24 mouse cellular contexts compared by ENCODE assay signal in genomic region chr4:108072086-108072485, GRCm38 (mm10). TPM values are rescaled to one million over a fixed set of nuclear protein-coding genes. Genes with fewer than 3 reads are reported as not detected.
DNase-seq lines count a peak whose midpoint lies in the region; ATAC-seq lines count a peak whose summit lies in the region.
"Had no signal": no experiment of that assay in that cellular context is flagged by ENCODE, and none has a peak within 500 bp of the region (broad histone marks: within the 10 kb centered on the region; RNA-seq: fewer than 3 reads in every experiment).

No protein-coding gene starts in this region.

- peak; percentile 20 to 22 for DNase-seq in cerebellum, adult 18-20 months
- DNase-seq in kidney, adult 8-10 months, result peak; percentile 56 to 62
- DNase-seq in kidney, adult 18-20 months, result no peak
- no peak for DNase-seq in neural tube, embryonic 10.5 days (ENCODE audit: extremely low spot score, low spot score)
- peak; percentile 25 for DNase-seq in naive thymus-derived CD4-positive, alpha-beta T cell, adult 2 months (ENCODE audit: low read depth)
- DNase-seq: adrenal gland, postnatal 25 days; gastrocnemius, adult 2 months; heart, postnatal 36 days; layer of hippocampus, postnatal 36 days; retina, postnatal 1 day; thymus, adult 2 months had no signal

- H3K27ac ChIP-seq in neural tube, embryonic 12.5 days, result no peak overlapping the region
- H3K27ac ChIP-seq: intestine, embryonic 15.5 days; limb, embryonic 13.5 days; macrophage had no signal

- WGBS in neural tube, embryonic 12.5 days, result 97% methylated on average over 3 of the region's 3 CpGs

- no peak overlapping the region for H3K9ac ChIP-seq in neural tube, embryonic 12.5 days
- H3K9ac ChIP-seq: embryonic facial prominence, embryonic 15.5 days; intestine, embryonic 15.5 days; limb, embryonic 13.5 days; liver, embryonic 15.5 days had no signal

- H3K4me3 ChIP-seq in neural tube, embryonic 12.5 days, result no peak overlapping the region

- no peaks in the 10 kb centered on the region for H3K9me3 ChIP-seq in neural tube, embryonic 12.5 days
- H3K9me3 ChIP-seq: embryonic facial prominence, embryonic 15.5 days; forebrain, embryonic 10.5 days; G1E; heart, embryonic 12.5 days; hindbrain, embryonic 15.5 days; intestine, embryonic 15.5 days; limb, embryonic 13.5 days; liver, embryonic 15.5 days had no signal

- H3K4me1 ChIP-seq in neural tube, embryonic 12.5 days, result peaks cover 6% of the 10 kb centered on the region

- H3K27me3 ChIP-seq in neural tube, embryonic 12.5 days (replicated peaks), result no peaks in the 10 kb centered on the region
- H3K27me3 ChIP-seq: embryonic facial prominence, embryonic 15.5 days; heart, embryonic 12.5 days; hindbrain, embryonic 15.5 days; intestine, embryonic 15.5 days; limb, embryonic 13.5 days; liver, embryonic 15.5 days had no signal

- H3K36me3 ChIP-seq in neural tube, embryonic 12.5 days, result no peaks in the 10 kb centered on the region
- H3K36me3 ChIP-seq: hindbrain, embryonic 15.5 days; intestine, embryonic 15.5 days had no signal

- ATAC-seq in cerebellum, adult (ENCODE audit: insufficient number of reproducible peaks, low FRiP score, low TSS enrichment), result no peak
- 0 out of 2 replicates have a peak, but pooled peaks have one; percentile 25 for ATAC-seq in neural tube, embryonic 12.5 days (ENCODE audit: low FRiP score, low read depth)
- no peak for ATAC-seq in frontal cortex, adult (ENCODE audit: low TSS enrichment)

- H3K4me2 ChIP-seq in neural tube, embryonic 12.5 days (replicated peaks), result no peak overlapping the region

RNA-seq across cellular contexts. Expression of gene Podn, which starts 24.2 kb away (rescaled TPM):
- polyA plus RNA-seq in neural tube, embryonic 12.5 days (2016; fragmentation: Nextera tagmentation; extraction: Ambion mirVana), result 0.10 and 0.20 TPM in 2 replicates
- polyA plus RNA-seq: CD4-positive, CD25-positive, alpha-beta regulatory T cell, adult 4 months; G1E; macrophage had no signal

Comparison
In these comparisons a context has a peak if more than half of its experiments do, and no peak if none do; other contexts are left out.
1. DNase-seq: peak in cerebellum, adult 18-20 months (2 of 2), kidney, adult 8-10 months (2 of 2) and naive thymus-derived CD4-positive, alpha-beta T cell, adult 2 months (single experiment); none in kidney, adult 18-20 months (single experiment) and neural tube, embryonic 10.5 days (single experiment).